Mouse (Mus musculus) urinary bladder, postnatal 36 days (tissue): ENCODE results near the gene Rfx2.

Source experiments
- DNase-seq, 2 experiments: peaks; one replicate each; pipeline ENCODE4 v3.0.0; 2022; ENCODE audit warnings: low spot score in 2 of 2, mixed read lengths in 1 of 2

The Rfx2 gene

DNA sequence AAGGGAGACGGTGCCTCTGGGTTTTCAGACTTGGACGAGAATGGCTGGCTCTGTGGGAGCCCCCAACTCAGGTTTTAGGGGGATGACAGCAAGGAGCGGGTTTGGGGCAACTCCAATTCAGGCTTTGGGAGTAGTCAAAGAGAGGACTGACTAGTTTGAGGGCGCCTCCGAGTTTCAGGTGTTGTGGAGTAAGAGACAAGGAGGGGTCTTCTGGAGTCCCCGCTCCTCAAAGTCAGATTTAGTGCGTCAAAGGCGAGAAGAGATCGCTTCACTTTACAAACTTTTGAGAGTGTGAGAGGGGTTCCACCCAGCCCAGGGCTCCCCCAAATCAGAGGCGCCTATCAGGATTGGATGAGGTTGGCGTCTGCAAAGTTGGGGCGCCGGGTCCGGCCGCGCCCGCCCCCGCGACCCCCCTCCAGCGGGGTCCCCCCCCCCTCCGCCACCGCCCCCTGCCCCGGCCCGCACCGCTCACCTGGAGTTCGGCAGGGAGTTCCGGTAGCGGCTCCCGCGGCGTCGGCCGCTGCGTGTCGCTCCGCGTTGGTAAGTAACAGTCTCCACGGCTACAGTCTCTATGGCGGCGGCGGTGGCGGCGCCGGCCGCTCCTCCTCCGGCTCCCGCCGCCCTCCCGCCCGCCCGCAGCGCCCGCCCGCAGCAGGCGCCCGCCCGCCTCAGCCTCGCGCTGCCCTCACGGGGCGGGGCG, at the start of gene Rfx2:
Gene Rfx2, minus strand, starts transcription at position 603 of the 700 bp plus-strand sequence.
- no peak for DNase-seq

DNA sequence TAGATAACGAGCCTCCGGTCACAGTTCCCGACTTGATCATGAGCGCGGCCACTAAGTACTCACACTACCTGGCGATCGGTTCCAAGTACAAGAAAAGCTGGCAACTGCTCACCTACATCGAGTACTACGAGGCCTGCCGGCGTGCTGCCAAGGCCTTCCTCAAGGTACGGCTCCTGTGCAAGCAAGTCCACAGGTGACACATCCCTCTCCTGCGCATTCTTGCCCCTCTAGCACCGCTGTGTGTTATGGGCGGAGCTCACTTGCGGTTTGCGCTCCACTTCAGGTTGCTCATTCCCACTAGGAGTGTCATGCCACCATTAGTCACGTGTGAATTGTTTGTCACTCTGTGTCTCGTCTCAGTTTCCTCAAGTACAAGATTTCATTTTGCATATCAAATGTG, 46.6 kb upstream of the Rfx2 start:
- no peak for DNase-seq

DNA sequence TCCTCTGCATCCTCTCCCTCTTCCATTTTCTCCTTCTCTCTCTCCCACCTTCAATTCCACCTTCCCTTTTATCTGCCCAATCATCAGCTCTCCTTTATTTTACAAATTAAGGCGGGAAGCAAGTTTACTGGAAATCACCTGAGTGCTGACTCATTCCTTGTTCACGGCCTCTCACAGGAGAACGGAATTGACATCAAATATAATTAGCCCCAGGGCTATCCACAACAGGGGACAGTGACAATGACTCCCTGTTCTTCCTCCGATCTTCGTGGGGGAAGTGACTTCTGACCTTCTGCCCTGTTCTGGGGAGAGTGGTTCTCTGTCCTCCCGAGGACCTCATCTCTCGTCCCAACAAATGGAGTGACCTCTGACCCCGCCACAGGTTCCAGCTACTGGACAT, 46.2 kb upstream of the Rfx2 start:
- DNase-seq: no peak

DNA sequence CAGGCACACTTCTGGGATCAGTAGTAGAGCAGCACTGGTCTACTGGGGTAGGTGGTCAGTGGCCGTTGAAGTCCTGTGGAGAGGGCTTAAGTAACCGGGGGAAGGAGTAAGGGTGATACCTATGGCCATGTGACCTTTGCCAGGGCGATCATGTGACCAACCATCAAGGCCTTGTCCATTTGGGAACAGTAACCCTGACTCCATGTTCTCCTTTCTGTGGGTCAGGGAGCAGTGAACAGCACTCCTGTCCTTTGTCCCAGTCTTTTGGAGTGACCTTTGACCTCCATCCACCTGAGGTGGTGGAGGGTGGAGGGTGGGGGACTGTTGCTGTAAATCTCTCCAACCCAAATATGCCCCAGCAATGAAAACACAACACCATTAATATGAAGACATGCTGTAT, 45.7 kb upstream of the Rfx2 start:
- no peak for DNase-seq

DNA sequence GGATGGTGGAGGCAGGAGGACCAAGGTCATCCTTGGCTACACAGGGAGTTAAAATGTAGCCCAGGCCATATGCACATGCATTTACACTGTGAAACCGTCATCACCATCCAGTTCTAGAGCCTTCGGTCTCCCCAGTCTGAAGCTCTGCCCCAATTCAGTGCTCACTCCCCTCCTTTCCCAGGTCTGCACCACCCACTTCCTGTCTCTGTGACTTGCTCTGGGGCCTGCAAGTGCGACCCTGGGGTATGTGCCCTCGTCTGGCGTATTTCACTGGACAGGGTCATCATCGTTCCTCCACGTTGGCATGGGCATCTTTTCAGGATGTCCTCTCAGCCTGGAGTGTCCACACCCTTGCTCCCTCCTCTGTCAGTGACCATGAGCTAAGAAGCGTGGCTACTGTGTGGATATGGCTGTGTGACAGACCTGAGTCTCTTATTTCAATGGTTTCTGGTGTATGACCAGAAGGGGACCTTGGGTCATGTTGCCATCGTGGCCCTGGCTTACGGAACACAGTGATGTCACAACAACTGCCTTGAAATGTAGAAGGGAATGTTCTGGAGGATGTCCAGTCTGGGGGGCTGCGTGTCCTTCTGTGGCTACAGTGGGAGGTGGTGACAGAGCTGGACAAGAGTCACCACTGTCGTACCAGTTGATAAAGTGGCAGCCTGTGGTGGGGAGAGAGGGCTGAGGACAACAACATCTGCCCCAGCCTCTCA, 44.3 kb upstream of the Rfx2 start, which contains the start of gene 1700061G19Rik:
Gene 1700061G19Rik, plus strand, starts transcription at position 542 of the 716 bp plus-strand sequence.
- no peak for DNase-seq

DNA sequence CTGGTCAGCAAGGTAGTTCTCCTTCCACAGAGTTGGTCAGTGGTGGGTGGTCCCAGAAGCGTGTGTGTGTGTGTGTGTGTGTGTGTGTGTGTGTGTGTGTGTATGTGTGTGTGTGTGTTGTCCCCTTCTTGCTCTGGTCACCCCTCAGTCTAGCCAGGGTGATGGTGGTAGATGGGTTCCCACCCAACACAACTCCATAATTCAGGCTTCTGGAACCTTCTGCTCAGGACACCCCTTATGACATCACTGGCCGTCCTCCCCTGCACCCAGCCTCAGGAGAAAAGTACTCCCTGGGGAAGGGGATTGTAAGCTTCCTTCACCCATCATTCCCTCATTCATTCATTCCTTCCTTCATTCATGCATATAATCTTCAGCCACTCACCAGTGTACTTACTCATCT, 43.4 kb upstream of the Rfx2 start, which contains the start of gene Acsbg2:
Gene Acsbg2, minus strand, starts transcription at position 211 of the 400 bp plus-strand sequence.
- no peak for DNase-seq

DNA sequence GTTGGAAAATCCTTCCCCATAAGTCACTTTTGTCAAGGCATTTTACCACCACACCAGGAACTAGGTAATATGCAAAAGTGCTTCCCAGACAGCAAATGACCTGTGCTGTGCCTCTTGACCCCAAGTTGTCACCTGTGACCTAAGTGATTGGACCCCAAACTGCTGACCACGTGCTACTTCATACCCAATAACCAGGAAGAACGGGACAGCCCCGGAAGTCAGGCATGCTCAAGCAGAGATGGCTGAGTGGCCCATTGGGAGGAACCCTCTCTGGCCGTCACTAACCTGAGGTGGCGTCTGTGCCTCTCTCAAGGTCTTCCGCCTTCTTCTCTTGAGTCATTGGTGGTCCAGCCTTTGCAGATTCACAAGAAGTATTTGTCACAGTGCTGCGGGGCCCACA, 41.7 kb upstream of the Rfx2 start:
- no peak for DNase-seq

DNA sequence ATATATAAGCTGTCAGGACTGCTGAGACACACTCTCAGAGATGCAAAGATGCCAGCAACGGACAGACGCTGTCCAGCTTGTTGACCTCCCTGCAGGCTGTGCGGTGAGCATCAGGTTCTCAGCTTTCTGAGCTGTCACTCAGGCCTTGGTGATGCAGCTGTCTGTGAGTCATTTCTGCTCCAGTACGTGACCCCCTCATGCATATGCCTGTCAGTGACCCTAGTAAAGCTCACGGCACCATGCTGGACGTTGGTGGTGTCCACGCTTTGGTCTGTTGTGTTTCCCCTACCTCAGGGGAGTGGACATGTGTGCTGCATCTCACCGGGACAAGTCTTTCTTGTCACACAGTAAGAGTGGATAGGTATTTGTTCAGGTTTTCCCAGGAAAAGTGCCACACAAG, 41.0 kb upstream of the Rfx2 start:
- DNase-seq: no peak

DNA sequence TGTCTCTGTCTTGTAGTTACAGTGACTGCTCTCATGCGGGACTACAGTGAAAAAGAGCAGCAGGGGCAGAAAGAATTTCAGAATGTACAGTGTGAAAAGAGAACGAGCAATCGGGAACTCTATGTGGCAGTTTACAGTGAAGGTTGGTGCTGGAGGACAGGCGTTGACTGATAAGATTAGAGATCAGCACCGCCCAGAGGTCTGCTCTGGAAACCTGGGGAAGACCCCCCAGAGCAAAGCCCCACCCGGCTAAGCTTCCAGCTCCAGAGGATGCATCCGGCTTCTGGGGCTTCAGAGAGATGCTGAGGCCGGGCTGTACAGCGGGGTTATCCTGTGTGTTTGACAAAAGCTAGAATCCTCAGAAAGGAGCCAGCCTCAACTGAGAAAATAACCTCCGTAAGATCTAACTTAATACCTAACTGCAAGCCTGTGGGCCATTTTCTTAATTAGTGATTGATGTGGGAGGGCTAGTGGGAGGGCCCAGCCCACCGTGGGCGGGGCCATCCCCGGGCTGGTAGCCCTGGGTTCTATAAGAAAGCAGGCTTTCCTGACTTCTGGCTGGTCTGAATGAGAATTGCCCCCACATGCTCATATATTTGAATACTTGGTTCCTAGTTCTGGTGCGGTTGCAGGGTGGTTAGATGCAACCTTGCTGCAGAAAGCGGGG, 39.6 kb upstream of the Rfx2 start:
- DNase-seq: no peak

DNA sequence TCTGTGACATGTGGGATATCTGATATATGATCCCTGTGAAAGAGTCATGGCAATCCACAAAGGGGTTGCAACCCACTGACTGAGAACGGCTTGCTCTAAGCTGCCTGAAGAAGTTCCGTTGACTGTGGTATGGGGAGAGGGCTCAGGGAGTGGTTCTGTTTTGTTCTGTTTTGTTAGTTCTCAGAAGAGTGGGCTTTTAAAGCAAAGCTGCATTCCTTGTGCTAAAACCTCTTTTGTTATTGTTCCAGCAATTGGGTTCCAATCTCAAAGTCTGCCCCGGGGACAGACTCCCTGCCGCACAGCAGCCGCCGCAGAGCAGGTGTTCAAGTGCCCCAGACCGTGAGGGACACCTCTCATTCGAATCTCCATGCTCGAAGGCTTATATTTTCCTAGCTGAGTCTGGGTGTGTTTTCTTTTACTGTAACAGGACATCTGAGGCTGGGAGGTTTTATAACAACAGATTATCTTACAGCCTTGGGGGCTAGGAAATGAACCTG, 38.7 kb upstream of the Rfx2 start:
- DNase-seq: no peak

DNA sequence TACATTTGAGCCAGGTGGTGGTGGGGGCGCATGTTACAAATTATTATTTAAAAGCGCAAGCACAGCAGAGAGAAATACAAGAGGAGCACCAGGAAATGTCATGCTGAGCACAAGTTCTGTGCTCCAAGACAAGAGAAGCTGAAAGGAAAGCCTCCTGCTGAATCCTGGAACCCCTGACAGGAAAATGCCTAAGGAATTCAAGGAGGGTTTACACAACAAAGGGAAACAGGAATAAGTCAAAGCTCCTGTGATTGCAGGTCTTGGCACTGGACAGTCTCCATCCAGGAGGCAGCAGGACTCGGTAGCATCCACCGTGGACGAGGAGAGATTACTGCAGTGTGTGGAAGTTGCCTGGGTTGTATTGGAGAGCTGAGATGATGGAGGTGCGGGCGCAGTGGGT, 35.3 kb upstream of the Rfx2 start:
- no peak for DNase-seq

DNA sequence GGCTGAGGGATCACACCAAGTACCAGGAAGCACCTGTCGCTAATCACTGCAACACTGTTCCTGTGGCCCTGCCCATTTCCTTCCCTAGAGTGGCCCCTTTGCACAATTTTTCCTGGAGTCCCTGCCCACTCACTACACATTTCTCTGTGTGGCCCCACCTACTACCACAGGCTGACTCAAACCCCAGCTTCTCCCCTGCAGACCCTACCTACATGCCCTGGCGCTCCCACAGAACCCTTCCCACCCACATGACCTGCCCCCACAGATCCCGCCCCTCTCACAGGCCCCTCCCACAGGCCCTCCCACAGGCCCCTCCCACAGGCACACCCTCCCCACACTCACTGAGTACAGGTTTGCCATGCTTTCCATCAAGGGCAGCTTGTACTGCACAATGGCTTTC, 30.4 kb upstream of the Rfx2 start:
- DNase-seq: no peak

DNA sequence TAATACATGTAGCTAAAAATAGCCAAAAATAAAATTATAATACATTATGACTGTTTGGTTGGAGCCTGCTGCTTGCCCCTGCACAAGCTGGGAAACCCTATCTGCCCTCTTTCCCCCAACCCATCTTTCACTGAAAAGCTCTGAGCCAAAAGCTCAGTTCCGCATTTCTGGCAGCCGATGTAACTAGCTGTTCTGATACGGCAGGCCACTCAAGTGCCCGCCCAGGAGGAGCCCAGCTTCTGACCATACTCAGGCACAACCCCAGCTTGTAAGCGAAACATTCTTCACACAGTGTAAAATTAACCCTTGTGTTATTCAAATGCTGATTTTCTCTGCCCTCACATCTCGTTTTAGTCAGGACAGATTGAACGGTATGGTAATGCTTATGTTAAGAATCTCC, 28.1 kb upstream of the Rfx2 start:
- no peak for DNase-seq

DNA sequence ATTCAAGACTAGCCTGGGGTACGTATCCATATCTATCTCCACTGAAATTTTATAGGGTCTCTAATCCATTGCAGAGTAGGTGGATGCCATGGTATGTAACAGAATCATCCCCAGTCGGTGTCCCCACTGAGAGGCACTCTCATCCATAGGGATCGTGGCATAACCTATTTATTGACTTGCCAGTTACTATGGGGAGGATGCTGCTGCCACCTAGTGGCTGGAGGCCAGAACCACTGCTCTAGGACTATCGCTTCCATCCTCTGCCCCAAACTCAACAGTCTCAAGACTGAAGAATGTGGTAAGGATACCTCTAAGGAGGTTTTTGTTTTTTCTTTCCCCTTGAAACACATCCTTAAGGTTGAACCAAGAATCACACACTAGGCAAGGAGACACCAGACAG, 27.4 kb upstream of the Rfx2 start:
- DNase-seq: peak; percentile 55 to 75

DNA sequence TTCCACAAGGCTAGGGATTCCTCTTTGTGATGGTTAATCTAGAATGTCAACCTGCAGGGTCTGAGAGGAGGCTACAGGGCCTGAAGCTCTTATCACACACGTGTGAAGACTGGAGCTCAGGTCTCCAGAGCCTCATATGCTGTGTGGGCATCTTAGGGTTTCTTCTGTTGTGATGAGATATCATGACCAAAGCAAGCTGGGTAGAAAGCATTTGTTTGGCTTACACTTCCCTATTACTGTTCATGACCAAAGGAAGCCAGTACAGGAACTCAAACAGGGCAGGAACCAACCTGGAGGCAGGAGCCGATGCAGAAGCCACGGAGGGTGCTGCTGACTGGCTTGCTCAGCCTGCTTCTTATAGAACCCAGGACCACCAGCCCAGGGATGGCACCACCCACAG, 24.6 kb upstream of the Rfx2 start:
- DNase-seq: no peak

DNA sequence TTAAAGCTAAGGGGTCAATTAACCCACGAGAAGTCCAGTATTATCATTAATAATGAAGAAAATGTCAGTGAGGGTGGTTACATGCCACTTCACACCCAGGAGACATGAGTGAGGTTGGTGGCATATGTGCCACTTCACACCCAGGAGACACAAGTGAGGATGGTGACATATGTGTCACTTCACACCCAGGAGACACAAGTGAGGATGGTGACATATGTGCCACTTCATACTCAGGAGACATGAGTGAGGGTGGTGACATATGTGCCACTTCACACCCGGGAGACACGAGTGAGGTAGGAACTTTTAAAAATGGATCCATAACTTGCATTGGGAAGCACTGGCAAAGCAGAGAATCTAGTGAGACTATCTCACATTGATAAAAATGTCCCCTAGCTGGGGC, 20.4 kb upstream of the Rfx2 start:
- no peak for DNase-seq

DNA sequence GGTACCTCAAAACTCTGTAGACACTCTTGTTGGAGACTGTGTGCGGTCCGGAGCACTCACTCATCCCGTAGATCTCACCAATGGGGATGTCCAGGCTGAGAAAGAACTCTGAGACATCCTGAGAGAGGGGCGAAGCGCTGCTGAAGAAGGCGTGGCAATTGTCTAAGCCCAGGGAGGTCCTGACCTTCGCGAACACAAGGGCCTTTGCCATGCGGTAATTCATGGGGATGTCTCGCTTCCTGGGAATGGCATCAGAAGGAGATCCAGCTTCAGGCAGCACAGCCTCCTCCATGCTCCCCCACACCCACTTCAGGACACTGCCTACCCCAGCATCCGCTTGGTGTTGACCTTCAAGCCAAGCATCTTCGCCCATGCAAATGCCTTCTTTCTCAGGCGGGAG, 18.9 kb upstream of the Rfx2 start:
- DNase-seq: no peak

DNA sequence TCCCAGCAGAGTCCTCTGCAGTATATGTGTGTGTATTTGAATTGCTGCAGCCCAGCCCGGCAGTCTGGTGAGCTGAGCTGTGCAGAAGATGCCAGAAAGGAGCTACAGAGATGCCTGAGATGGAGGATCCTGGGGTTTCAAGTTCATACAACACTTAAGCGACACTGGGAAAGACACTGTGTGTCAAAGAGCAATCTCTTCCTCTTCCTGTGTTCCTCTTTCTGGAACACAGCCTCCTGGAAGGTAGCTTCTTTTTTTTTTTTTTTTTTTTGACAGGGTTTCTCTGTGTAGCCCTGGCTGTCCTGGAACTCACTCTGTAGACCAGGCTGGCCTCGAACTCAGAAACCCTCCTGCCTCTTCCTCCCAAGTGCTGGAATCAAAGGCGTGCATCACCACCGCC, 18.0 kb upstream of the Rfx2 start:
- DNase-seq: no peak

DNA sequence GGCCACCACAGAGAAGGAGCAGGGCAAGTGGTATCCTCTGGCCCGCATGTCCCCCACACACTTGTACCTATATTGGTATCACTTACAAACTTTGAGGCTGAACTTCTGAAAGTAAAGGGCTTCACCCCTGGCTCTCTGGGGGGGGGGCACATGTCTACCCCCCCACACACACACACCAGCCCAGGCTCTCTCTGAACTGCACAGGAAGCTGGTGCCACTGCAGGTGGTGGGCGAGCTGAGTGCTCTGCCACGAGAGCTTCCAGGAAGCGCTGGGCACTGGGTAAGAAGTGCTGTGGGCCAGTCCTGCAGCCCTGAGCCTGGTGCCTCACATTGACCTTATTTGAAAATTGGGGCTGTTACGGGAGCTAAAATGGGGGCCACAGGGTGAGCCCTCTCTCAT, 12.9 kb upstream of the Rfx2 start:
- DNase-seq: no peak

DNA sequence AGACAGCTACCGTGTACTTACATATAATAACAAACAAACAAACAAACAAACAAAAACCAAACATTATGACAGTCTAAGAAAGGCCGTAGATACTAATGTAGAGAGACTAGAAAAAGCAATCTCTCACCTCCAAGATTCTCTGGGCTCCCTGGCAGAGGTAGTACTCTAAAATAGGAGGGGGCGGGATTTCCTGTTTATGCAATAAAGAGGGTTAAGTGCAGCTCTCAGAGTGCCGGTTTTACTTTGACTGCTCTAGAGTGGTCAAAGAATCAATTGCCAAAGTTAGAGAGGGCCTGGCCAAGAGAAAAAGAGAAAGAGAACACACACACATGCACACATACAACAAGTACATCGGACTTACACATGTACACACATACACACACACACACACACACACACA, 11.4 kb upstream of the Rfx2 start:
- DNase-seq: no peak

DNA sequence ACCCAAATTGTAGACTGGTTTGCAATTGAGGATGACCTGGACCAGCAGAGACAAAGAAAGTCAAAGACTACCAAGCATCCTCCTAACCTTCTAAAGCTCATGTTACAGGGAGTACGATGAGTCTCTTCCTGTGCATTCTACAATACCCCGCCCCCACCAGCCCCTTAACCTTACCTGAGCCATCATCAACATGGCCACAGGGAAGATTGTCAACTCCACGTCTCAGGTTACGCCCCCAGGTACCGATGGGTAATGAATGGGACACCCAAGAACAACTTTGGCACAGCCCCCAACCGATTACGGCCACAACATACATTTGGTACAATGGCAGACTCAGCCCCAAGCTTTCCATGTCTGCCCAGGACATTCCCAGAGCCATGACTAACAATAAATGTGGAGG, 9.7 kb upstream of the Rfx2 start:
- DNase-seq: no peak

DNA sequence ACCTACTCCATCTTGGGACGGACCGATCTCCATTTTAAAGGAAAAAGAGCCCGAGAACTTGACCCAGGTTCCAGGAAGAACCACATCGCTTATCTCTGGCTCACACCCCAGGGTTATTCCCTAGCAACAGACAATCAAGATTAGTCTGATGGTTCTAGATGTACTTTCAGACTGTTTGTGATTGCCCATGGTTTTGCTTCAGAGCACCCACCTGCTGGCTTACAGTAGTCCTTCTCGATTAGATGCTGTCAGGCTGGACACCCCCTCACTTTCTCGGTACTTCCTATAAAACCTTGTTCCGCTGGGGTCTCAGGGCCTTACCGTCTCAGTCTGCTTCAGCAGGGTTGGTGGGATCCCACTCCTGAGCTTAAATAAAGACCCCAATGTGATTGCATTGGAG, 5.5 kb upstream of the Rfx2 start:
- DNase-seq: no peak

DNA sequence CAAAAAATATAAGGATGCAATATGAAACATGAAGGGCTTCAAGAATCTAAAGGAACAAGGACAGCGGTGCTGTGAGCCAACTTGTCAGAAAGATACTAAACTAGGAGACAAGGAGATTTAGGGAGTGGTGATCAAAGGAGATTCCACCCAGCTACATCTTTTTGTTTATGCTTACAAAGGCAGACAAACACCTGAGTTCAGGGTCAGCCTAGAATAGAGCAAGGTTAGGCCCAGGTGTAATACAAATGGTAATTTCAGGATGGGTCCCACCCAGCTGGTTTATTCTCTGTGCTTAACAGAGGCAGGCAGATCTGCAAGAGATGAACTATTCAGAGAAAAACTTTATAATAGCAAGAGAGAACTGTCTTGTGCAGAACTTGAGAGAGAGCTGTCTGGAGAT, 2.6 kb upstream of the Rfx2 start:
- DNase-seq: no peak
